Mouse (Mus musculus): ENCODE data around the gene Sulf2. TPM values are rescaled to one million over a fixed set of nuclear protein-coding genes. Genes with fewer than 3 reads are reported as not detected.
A peak's percentile ranks its signal among the peaks of the same experiment; 100 is the strongest.

Sulf2 gene
- polyA plus RNA-seq, 1 experiment from 2014 or later, result 188 TPM

DNA sequence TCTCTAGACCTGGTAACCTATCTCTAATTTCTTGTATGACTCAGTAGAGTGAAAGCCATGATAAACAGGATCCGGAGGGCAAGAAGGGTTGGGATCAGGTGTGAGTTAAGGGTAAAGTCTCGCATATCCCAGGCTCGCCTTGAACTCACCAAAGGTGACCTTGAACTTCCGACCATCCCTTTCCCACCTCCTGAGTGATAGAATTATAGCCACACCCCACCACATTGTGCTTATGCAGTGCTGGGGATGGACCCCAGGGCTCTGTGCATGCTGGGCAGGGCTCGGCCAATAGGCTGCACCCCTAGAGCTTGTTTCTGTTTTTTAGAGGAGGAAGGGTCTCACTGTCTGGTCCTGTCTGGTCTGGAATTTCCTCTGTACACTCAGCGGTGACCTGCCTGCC is 14.4 kb downstream of the Sulf2 start:
- Histone ChIP-seq H3K27ac (no peak overlapping the region), H3K4me3 (no peak overlapping the region), H3K4me1 (peaks cover 70% of the 10 kb centered on the region), H3K36me3 (peaks cover 95% of the 10 kb centered on the region), H3K27me3 (ENCODE audit: low read depth, poor library complexity, severe bottlenecking) (no peaks in the 10 kb centered on the region), H3K9me3 (replicated peaks) (no peaks in the 10 kb centered on the region)
- no peak for DNase-seq (ENCODE audit: low spot score)
- 95% methylated on average over 6 of the region's 6 CpGs for WGBS

DNA sequence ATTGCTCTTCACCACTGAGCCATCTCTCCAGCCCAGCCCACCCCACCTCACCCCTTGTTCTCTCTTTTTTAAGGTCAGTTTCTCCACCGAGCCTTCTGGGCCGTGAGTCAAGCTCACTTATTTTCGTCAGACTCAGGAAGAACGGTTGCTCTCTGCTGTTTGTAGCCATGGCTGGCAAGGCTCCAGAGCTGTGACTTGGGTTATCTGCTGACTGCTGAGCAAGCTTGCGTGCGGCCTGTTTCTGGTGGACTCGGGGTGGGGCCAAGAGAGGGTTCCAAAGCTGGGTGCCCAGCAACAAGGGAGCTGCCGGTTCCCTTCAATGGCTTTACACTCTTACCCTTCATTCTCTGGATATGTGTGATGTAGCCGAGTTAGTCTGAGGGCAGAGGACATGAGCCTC is 15.0 kb downstream of the Sulf2 start:
- DNase-seq (ENCODE audit: low spot score), result no peak
- Histone ChIP-seq H3K9me3 (replicated peaks) (no peaks in the 10 kb centered on the region), H3K27ac (no peak overlapping the region), H3K36me3 (peaks cover 95% of the 10 kb centered on the region), H3K4me3 (no peak overlapping the region), H3K4me1 (peaks cover 69% of the 10 kb centered on the region), H3K27me3 (ENCODE audit: low read depth, poor library complexity, severe bottlenecking) (no peaks in the 10 kb centered on the region)
- WGBS, result 93% methylated on average over 9 of the region's 9 CpGs

DNA sequence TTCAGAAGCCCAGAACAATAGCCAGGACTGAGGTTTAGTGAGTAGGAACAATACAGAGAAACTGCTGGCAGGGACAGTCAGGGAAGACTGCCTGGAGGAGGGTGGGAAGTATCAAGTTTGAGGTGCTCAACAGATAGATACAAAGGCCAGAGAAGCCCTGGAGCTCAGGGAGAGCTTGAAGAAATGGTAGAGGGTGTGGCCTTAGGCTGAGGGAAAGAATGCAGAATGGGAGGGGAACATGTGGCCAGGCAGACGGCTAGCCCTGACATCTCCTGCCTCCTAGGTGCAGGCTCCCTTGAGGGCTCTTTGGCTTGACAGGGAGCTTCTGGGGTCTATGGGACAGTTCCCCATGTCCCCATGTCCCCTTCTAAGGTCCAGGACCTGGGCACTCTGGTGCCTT is 17.2 kb downstream of the Sulf2 start:
- Histone ChIP-seq H3K4me1 (peaks cover 57% of the 10 kb centered on the region), H3K36me3 (peaks cover 94% of the 10 kb centered on the region), H3K9me3 (replicated peaks) (no peaks in the 10 kb centered on the region), H3K27ac (0 out of 2 replicates have a peak overlapping the region, but pooled peaks have one; percentile 2), H3K27me3 (ENCODE audit: low read depth, poor library complexity, severe bottlenecking) (no peaks in the 10 kb centered on the region), H3K4me3 (no peak overlapping the region)
- no peak for DNase-seq (ENCODE audit: low spot score)
- 42% methylated on average over 1 of the region's 1 CpGs for WGBS

DNA sequence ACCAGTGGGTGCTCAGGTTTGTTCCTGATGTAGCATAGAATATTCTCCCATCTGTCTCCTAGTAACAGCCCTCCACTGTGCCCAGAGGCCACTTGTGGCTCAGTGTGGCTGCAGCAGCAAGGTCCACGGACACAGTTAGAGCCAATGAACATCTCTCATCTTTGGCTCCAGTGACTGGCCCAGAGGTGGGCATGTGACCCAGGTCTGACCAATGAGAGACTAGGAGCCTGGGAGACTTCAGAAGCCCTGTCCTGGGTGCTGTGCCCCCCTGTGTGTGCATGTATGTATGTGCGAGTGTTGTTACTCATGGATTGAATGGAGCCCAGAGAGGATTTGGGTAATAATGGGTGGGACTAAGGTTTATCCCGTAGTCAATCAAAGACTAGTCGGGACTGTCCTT is 18.0 kb downstream of the Sulf2 start:
- no peak for DNase-seq (ENCODE audit: low spot score)
- WGBS, result 89% methylated on average over 4 of the region's 4 CpGs
- Histone ChIP-seq H3K27ac (no peak overlapping the region), H3K27me3 (ENCODE audit: low read depth, poor library complexity, severe bottlenecking) (no peaks in the 10 kb centered on the region), H3K36me3 (peaks cover 96% of the 10 kb centered on the region), H3K4me3 (no peak overlapping the region), H3K9me3 (replicated peaks) (no peaks in the 10 kb centered on the region), H3K4me1 (peaks cover 49% of the 10 kb centered on the region)

DNA sequence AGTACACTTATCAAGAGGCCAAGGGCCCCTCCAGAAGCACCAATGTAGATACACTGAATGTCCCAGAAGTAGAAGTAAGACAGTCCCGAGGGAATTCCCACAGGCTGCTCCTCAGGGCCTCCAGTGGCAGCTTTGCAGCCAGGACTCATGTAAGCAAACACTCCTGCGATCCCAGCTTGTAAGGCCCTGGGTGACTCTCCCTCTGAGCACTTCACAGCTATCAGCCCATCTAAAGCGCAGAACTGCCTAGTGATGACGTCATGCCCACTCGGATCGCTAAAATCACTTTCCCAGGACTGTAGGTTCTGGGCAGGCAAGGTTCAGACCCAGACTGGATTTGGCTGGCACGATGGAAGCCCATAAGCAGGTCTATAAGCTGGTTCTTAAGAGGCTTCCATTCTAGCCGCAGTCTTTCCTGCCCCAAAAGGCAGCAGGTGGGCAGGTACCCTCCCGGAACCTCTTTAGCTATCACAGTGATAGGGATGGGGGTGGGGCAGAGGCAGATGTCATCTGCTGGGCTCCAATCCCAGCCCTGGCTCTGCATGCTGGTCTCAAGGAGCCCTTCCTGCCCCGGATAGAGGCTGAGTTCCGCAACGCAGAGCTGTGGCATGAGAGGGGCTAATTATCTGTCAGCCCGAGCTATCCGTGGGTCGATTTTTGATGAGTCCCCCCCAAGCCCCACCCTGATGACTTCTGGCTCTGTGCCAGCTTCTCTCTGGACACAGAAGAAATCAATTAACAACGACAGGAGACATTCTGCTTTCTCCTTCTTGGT is 19.6 kb downstream of the Sulf2 start:
- Histone ChIP-seq H3K4me3 (no peak overlapping the region), H3K36me3 (peaks cover 96% of the 10 kb centered on the region), H3K9me3 (replicated peaks) (no peaks in the 10 kb centered on the region), H3K4me1 (peaks cover 39% of the 10 kb centered on the region), H3K27me3 (ENCODE audit: low read depth, poor library complexity, severe bottlenecking) (no peaks in the 10 kb centered on the region), H3K27ac (no peak overlapping the region)
- DNase-seq (ENCODE audit: low spot score), result no peak
- 59% methylated on average over 16 of the region's 16 CpGs for WGBS

DNA sequence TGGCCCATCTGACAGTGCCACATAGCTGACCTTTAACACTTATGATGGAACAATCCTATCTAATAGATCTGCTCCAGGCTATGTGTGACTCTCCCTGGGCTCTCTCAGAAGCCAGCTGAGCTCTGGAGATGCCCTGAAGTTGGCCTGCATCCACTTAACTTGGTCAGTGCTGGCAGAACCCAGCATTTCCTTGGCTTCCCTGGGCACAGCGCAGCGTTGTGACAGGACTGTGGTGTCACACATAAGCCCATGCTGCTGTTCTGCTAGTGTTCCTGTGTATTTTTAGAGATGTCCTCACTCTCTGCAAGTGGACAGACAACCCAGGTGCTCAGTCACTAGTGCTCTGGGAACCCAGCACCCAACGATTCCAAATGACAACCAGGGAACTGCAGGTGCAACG is 26.7 kb downstream of the Sulf2 start:
- 96% methylated on average over 4 of the region's 4 CpGs for WGBS
- H3K27ac ChIP-seq, result no peak overlapping the region
- H3K9me3 ChIP-seq (replicated peaks), result no peaks in the 10 kb centered on the region
- H3K27me3 ChIP-seq (ENCODE audit: low read depth, poor library complexity, severe bottlenecking), result no peaks in the 10 kb centered on the region
- H3K4me1 ChIP-seq, result peaks cover 12% of the 10 kb centered on the region
- DNase-seq (ENCODE audit: low spot score), result no peak
- peaks cover 100% of the 10 kb centered on the region for H3K36me3 ChIP-seq
- H3K4me3 ChIP-seq, result no peak overlapping the region

DNA sequence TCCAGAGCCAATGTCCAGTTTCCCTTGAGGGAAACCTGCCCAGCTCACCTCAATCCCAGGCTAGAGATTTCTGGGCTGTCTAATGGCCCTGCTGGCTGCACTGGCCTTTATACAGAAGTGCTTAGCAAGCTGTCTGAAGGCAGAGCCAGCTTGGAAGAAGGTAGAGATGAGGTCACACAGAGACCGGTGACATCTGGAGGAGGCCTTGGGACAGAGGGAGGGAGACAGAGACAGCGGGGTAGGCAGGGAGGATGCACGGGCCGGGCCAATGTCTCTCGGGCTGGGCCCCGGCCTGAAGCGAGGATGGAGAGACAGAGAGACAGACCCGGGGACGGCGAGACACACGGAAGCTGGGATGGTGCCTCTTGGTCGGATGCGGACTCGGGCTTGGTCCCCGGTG is 27.4 kb downstream of the Sulf2 start:
- H3K4me1 ChIP-seq, result peaks cover 12% of the 10 kb centered on the region
- 88% methylated on average over 15 of the region's 15 CpGs for WGBS

DNA sequence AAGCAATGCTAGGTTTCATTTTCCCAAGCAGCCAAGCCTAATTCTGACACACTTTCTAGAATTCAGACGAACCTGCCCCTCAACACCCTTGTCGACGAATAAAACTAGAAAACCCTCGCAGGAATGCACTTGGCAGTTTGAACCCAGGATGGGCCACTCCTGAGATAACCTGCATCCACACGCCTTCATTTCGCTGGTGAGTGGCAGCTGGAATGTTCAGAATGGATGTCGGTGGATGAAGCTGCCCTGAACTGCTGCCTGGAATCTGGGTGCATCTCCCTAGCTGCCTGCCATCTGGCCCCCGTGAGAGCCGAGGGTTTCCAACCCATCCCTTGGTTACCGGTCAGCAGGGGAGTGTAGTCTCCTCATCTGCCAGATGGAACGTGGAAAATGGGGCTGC is 29.1 kb downstream of the Sulf2 start:
- WGBS, result 86% methylated on average over 11 of the region's 11 CpGs
- no peaks in the 10 kb centered on the region for H3K27me3 ChIP-seq (ENCODE audit: low read depth, poor library complexity, severe bottlenecking)
- no peak overlapping the region for H3K4me3 ChIP-seq
- peaks cover 12% of the 10 kb centered on the region for H3K4me1 ChIP-seq
- DNase-seq (ENCODE audit: low spot score), result no peak
- H3K9me3 ChIP-seq (replicated peaks), result no peaks in the 10 kb centered on the region
- H3K36me3 ChIP-seq, result peaks cover 100% of the 10 kb centered on the region
- no peak overlapping the region for H3K27ac ChIP-seq

More for the DNA sequence above, 27.4 kb downstream of the Sulf2 start:
- Histone ChIP-seq H3K9me3 (replicated peaks) (no peaks in the 10 kb centered on the region), H3K4me3 (no peak overlapping the region), H3K27me3 (ENCODE audit: low read depth, poor library complexity, severe bottlenecking) (no peaks in the 10 kb centered on the region), H3K36me3 (peaks cover 100% of the 10 kb centered on the region), H3K27ac (no peak overlapping the region)
- DNase-seq (ENCODE audit: low spot score), result no peak

DNA sequence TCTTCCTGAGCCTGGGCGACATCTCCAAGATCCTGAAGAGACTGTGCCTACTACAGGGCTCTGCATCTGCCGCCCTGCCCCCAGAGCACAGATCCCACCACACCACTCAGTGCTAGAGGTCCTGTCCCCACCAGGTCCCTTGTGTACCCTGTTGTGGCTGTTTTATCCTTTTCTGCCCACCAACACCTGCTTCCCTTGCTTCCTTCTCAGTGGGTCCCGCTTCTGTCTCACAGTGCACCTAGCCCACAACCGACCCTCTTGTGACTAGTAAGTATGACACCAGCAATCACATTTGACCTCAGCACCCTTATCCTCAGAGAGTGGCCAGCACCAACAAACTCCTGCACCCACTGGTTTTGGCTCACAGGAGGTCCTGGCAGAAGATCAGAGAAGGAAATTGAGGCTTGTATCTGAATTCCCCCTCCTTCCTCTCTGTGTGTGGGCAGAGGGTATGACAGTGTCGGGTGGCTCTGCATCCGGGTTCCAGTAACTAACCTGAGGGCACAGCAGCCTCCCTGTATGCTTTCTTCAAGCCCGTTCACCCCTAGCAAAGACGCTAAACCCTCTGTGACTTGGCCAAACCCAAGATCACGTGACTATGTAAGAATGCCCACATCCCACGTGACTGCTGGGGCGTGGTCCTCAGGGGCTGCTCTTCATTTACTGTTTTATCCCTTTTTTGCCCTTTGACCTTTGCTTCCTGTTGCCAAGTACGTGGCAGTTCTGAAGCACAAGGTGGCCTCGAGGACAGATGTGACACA is 29.8 kb downstream of the Sulf2 start:
- Histone ChIP-seq H3K4me1 (peaks cover 12% of the 10 kb centered on the region), H3K9me3 (replicated peaks) (no peaks in the 10 kb centered on the region), H3K4me3 (no peak overlapping the region), H3K27ac (no peak overlapping the region), H3K27me3 (ENCODE audit: low read depth, poor library complexity, severe bottlenecking) (no peaks in the 10 kb centered on the region), H3K36me3 (peaks cover 100% of the 10 kb centered on the region)
- DNase-seq (ENCODE audit: low spot score), result no peak
- WGBS, result 68% methylated on average over 13 of the region's 13 CpGs

DNA sequence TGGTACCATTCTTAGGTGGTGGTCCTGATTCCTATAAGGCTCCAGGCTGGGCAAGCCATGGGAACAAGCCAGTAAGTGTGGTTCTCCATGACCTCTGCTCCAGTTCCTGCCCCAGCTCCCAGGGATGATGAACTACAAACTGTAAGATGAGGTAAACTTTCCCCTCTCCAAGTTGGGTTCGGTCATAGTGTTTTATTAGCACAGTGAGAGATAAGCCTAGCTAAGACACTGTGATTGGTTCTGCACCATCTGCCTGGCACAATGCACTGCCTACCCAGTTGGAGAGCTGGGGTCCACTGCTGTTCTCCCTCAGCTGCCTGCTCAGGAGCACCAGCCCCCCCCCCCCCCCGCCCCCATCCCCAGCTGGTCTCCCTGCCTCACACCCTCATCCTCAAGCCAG is 30.4 kb downstream of the Sulf2 start:
- no peak overlapping the region for H3K4me3 ChIP-seq
- H3K27me3 ChIP-seq (ENCODE audit: low read depth, poor library complexity, severe bottlenecking), result no peaks in the 10 kb centered on the region
- H3K27ac ChIP-seq, result no peak overlapping the region
- 90% methylated on average over 2 of the region's 2 CpGs for WGBS
- peaks cover 100% of the 10 kb centered on the region for H3K36me3 ChIP-seq
- peaks cover 12% of the 10 kb centered on the region for H3K4me1 ChIP-seq
- no peaks in the 10 kb centered on the region for H3K9me3 ChIP-seq (replicated peaks)
- no peak for DNase-seq (ENCODE audit: low spot score)

DNA sequence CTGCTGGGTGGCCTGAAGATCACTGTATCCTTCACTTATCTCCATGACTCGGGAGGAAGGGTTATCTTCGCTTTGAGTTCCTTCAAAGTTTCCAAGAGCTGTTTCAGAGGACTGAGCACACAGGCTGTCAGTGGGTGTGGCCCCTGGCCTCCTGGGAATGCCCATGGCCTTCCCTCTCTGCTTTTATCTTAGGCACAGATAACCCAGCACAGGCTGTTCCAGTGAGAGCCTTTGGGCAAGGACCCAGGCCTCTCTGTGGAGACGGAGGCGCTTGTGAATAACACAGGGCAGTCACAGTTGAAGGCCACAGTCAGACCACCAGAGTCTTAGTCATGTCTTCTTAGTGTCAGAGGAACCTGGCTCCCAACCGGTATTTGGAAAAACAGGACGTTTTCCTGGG is 32.7 kb downstream of the Sulf2 start:
- no peak overlapping the region for H3K4me3 ChIP-seq
- no peak overlapping the region for H3K27ac ChIP-seq
- H3K27me3 ChIP-seq (ENCODE audit: low read depth, poor library complexity, severe bottlenecking), result no peaks in the 10 kb centered on the region
- 94% methylated on average over 6 of the region's 6 CpGs for WGBS
- H3K36me3 ChIP-seq, result peaks cover 100% of the 10 kb centered on the region
- peaks cover 12% of the 10 kb centered on the region for H3K4me1 ChIP-seq
- H3K9me3 ChIP-seq (replicated peaks), result no peaks in the 10 kb centered on the region
- DNase-seq (ENCODE audit: low spot score), result no peak

DNA sequence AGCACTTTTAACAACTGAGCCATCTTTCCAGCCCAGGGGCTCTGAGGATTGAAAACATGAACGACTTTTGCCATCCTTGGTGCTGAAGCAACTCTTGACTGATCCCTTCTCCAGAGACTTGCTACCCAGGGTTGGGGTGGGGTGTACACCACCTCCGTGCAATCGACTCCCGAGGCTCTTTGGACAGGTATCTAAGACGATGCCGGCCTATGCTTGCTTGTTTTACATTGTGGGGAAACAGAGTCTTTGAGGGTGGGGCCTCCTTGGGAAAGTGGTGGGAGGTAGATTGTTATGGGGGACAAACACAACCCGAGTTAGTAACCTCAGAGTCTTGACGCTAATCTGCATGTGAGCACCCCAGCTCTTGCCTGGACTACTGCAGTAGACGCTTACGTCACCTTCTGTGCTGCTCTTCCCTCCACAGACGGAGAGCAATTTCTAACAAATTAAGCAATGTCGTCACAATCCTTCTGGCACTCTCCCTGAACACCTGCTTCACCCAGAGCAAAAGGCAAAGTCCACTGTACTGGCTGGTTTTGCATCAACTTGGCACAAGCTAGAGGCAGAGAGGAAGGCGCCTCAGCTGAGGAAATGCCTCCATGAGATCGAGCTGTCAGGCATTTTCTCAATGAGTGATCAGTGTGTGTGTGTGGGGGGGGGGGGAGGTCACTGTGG is 33.6 kb downstream of the Sulf2 start:
- peaks cover 10% of the 10 kb centered on the region for H3K4me1 ChIP-seq
- no peaks in the 10 kb centered on the region for H3K9me3 ChIP-seq (replicated peaks)
- H3K4me3 ChIP-seq, result no peak overlapping the region
- peaks cover 100% of the 10 kb centered on the region for H3K36me3 ChIP-seq
- 90% methylated on average over 14 of the region's 14 CpGs for WGBS
- no peaks in the 10 kb centered on the region for H3K27me3 ChIP-seq (ENCODE audit: low read depth, poor library complexity, severe bottlenecking)
- no peak for DNase-seq (ENCODE audit: low spot score)
- H3K27ac ChIP-seq, result no peak overlapping the region

DNA sequence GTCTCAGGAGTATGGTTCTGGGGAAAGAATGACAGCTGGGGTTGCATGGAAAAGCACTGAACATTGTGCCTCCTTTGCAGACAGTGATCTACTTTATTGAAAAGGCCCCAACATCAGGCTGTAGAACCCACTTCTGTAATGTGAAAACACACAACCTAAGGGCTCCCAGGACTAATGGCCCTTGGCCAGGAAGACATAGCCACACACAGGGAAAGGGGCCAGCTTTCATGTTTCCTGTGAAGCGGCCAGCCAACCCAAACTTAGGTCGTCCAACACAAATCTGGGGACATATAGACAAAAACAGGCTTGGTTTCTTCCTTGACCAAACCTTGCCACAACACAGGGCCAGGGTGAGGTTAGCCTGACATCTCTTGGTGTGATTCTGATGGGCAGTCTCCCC is 35.5 kb downstream of the Sulf2 start:
- Histone ChIP-seq H3K9me3 (replicated peaks) (no peaks in the 10 kb centered on the region), H3K4me3 (no peak overlapping the region), H3K4me1 (no peaks in the 10 kb centered on the region), H3K27me3 (ENCODE audit: low read depth, poor library complexity, severe bottlenecking) (no peaks in the 10 kb centered on the region), H3K27ac (no peak overlapping the region), H3K36me3 (peaks cover 99% of the 10 kb centered on the region)
- no peak for DNase-seq (ENCODE audit: low spot score)
- 90% methylated on average over 2 of the region's 2 CpGs for WGBS
